Mouse (Mus musculus) v-Abl transformed pro-B cells (cell line): Measurements from ENCODE around the gene Zfhx3.

ENCODE experiments used
- in situ Hi-C, 2 experiments: fragments of 400-800 bp; cut with MboI; formaldehyde crosslinking; loops; one replicate each; pipeline ENCODE4 v1.15.1; 2025; ENCODE audit not compliant: unreplicated experiment in 2 of 2

Gene Zfhx3

DNA sequence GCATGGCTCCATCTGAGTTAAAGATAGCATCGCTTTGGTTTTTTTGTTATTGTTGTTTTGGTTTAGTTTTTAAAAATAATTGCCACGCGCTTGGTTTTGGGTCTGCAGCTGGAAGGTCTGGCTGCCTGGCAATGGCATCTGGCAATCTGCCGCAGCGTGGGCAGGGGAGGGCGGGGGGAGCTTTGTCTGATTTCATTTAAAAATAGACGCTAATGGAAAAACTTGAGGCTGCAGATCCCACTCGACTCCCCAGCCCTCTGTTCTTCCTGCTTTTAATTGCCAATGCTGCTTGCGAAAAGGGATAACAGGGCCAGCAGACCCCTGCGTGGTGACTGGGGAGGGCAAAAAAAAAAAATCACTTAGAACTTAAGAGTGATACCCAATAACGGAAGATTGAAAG lies 69.1 kb downstream of the Zfhx3 start:
- in situ Hi-C loops: no loop called here

GRCm38 (mm10) chr8:108017727-108018126 lies 75.3 kb downstream of the Zfhx3 start:
- in situ Hi-C loops: no loop called here

DNA sequence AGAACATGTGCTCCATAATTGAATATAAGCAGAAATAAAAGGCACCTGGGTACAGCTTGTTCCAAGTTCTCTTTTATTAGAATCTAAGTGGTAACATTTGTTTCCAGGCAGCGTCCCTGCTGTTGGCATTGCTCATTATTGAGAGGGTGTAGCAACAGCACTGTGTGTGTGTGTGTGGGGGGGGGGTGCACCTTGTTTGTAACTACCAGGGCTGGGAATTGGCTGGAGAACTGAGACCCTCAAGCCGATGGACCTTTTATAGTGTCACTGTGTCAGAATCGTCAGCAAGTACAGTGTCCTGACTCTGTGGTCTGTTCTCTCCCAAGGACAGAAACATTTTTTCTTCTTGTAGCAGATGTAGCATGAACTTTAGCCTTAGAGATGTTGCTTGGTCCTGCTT lies 77.2 kb downstream of the Zfhx3 start:
- in situ Hi-C loops: no loop called here

GRCm38 (mm10) chr8:108022404-108022803 lies 80.0 kb downstream of the Zfhx3 start:
- in situ Hi-C loops: no loop called here

- in situ Hi-C loops: no loop called here
These were observed 81.9 kb downstream of the Zfhx3 start for GRCm38 (mm10) chr8:108024331-108024730.

GRCm38 (mm10) chr8:108025249-108025648 lies 82.8 kb downstream of the Zfhx3 start:
- in situ Hi-C loops: no loop called here

GRCm38 (mm10) chr8:108026557-108027440 lies 84.4 kb downstream of the Zfhx3 start:
- in situ Hi-C loops: no loop called here

DNA sequence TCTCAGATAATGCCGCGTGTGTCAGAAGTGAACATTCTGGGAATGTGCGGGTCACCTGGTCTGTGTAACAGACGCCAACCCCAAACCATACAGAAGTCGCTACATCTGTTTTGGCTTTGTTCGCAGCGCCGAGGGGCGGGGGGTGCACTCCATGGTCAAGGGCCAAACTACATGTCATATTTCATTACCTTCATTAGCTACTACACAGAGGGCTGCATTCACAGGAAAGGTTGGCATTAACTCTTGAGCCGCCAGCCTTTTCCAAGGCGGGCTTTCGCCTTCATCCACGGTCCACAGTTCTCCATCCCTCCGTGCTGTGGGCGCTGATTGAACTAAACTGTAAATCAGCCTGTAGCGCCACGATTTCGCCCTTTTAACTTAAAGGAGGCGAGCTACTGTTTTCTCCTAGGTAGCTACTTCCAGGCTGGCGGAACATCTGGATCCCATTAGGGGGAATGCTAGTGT lies 85.1 kb downstream of the Zfhx3 start:
- in situ Hi-C loops: no loop called here

- in situ Hi-C loops: no loop called here
These were observed 86.0 kb downstream of the Zfhx3 start for GRCm38 (mm10) chr8:108028440-108028839.

DNA sequence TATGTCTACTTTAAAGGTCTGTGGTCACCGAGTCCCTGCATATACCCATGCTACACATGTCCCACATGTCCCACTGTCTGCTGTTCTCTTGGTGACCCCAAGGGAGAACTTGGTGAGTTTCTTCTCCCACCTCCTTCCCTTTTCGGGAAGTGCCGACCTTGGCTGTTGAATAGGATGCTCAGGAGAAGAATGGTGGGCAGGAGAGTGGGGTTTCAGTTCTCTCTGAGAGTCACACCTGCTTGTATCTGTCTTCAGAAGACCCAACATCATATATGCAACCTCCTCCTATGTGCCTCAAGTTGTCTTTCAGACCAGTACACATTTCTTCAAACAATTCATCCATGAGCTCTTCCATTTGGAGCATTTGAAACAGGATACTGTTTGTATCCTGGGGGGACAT lies 88.7 kb downstream of the Zfhx3 start:
- in situ Hi-C loops: no loop called here

DNA sequence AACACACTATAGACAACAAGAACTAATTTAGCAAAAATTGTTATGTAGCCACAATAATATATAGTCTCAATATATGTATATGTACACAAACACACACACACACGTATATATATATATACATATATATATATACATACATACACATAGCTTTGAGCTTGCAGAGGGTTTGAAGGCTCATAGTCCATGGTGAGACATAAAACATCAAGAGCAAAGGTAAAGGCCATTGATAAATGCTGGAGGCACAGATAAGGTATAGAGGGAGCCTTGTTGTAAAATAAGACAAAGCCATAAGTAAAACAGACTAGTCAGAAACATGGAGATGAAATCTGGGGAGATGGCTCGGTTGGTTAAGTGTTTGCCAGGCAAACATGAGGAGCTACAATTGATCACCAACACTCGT lies 91.6 kb downstream of the Zfhx3 start:
- in situ Hi-C loops: no loop called here

GRCm38 (mm10) chr8:108034726-108035125 lies 92.3 kb downstream of the Zfhx3 start:
- in situ Hi-C loops: no loop called here

GRCm38 (mm10) chr8:108043618-108044017 lies 101.2 kb downstream of the Zfhx3 start:
- in situ Hi-C loops: no loop called here

- in situ Hi-C loops: no loop called here
These were observed 101.7 kb downstream of the Zfhx3 start for GRCm38 (mm10) chr8:108044185-108044584.

GRCm38 (mm10) chr8:108056241-108056640 lies 113.8 kb downstream of the Zfhx3 start:
- in situ Hi-C loops: no loop called here

DNA sequence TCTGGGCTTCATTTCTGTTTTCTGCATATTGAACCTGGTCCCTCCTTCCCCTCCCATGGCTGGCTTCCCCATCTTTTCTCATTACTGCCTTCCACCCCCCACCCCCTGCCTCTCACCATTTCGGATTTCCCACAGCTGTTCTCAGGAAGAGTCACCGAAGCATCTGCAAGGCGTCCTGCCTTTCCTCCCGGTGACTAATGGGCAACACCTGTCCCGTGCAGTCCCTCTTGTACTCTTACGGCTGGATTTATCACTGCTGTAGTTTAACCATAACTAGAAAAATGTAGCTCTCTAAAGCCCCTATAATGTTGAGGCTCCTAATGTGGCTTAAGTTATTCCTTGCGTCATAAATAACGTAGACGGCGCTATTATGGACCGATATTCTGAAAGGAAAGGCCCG lies 119.5 kb downstream of the Zfhx3 start:
- in situ Hi-C loops: no loop called here

GRCm38 (mm10) chr8:108067111-108067510 lies 124.7 kb downstream of the Zfhx3 start:
- in situ Hi-C loops: no loop called here

GRCm38 (mm10) chr8:108068195-108068594 lies 125.8 kb downstream of the Zfhx3 start:
- in situ Hi-C loops: no loop called here

GRCm38 (mm10) chr8:108070438-108070837 lies 128.0 kb downstream of the Zfhx3 start:
- in situ Hi-C loops: no loop called here

GRCm38 (mm10) chr8:108072126-108072746 lies 129.8 kb downstream of the Zfhx3 start:
- in situ Hi-C loops: no loop called here

GRCm38 (mm10) chr8:108072853-108073252 lies 130.4 kb downstream of the Zfhx3 start:
- in situ Hi-C loops: no loop called here

DNA sequence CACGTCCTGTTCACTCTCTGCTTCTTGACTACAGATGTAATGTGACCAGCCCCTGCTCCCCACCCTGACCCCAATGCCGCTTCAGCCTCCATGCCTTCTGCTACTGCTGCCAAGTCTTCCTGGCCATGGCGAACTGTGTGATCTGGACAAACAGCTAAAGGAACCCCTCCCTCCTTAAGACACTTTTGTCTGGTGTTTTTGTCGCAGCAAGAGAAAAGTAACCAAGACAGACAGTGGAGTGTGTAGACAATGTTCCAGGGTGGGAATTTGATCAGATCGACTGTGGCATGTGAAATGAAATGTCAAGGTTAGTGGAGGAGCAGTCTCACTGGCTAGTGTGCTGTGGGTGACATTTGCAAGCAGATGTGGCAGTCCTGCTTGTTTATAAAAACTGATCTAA lies 132.7 kb downstream of the Zfhx3 start:
- in situ Hi-C loops: no loop called here
